Mouse (Mus musculus): ENCODE results near the gene Ackr4. TPM values are rescaled to one million over a fixed set of nuclear protein-coding genes. Genes with fewer than 3 reads are reported as not detected.

Gene Ackr4
- polyA plus RNA-seq, 1 experiment from 2014 or later = 0.52 TPM

- H3K9me3 ChIP-seq (ENCODE audit: control insufficient read depth, low read length) = no peaks in the 10 kb centered on the region
- H3K36me3 ChIP-seq (ENCODE audit: control insufficient read depth, insufficient read depth, low read length) = no peaks in the 10 kb centered on the region
- H3K27me3 ChIP-seq (ENCODE audit: control insufficient read depth, insufficient read depth, low read length) = no peaks in the 10 kb centered on the region
- no peaks in the 10 kb centered on the region for H3K4me1 ChIP-seq (ENCODE audit: control insufficient read depth, insufficient read depth, low read length)
- no peak overlapping the region for H3K27ac ChIP-seq (ENCODE audit: low read depth, low read length)
- no peak overlapping the region for H3K4me3 ChIP-seq (ENCODE audit: low read depth, low read length)
- no peak overlapping the region for H3K9ac ChIP-seq (ENCODE audit: low read length)
- WGBS = 100% methylated on average over 1 of the region's 1 CpGs
- DNase-seq (ENCODE audit: low spot score) = no peak
- ATAC-seq (ENCODE audit: insufficient read depth, low FRiP score, low TSS enrichment) = no peak
- H3K4me2 ChIP-seq (ENCODE audit: low read depth) = no peak overlapping the region
These were observed 48.0 kb downstream of the Ackr4 start for GRCm38 (mm10) chr9:104078780-104079179.

GRCm38 (mm10) chr9:104075808-104076207 is 50.9 kb downstream of the Ackr4 start:
- Histone ChIP-seq H3K36me3 (ENCODE audit: control insufficient read depth, insufficient read depth, low read length) (no peaks in the 10 kb centered on the region), H3K4me2 (ENCODE audit: low read depth) (no peak overlapping the region)
- 61% methylated on average over 2 of the region's 2 CpGs for WGBS

GRCm38 (mm10) chr9:104070863-104071604 is 55.7 kb downstream of the Ackr4 start:
- Histone ChIP-seq H3K4me1 (ENCODE audit: control insufficient read depth, insufficient read depth, low read length) (no peaks in the 10 kb centered on the region), H3K4me2 (ENCODE audit: low read depth) (no peak overlapping the region), H3K4me3 (ENCODE audit: low read depth, low read length) (no peak overlapping the region), H3K9ac (ENCODE audit: low read length) (no peak overlapping the region), H3K36me3 (ENCODE audit: control insufficient read depth, insufficient read depth, low read length) (no peaks in the 10 kb centered on the region), H3K9me3 (ENCODE audit: control insufficient read depth, low read length) (no peaks in the 10 kb centered on the region), H3K27me3 (ENCODE audit: control insufficient read depth, insufficient read depth, low read length) (no peaks in the 10 kb centered on the region), H3K27ac (ENCODE audit: low read depth, low read length) (no peak overlapping the region)
- no peak for DNase-seq (ENCODE audit: low spot score)
- WGBS = 80% methylated on average over 8 of the region's 8 CpGs
- no peak for ATAC-seq (ENCODE audit: insufficient read depth, low FRiP score, low TSS enrichment)

More at GRCm38 (mm10) chr9:104075808-104076207, 50.9 kb downstream of the Ackr4 start:
- Histone ChIP-seq H3K27me3 (ENCODE audit: control insufficient read depth, insufficient read depth, low read length) (no peaks in the 10 kb centered on the region), H3K9me3 (ENCODE audit: control insufficient read depth, low read length) (no peaks in the 10 kb centered on the region), H3K4me1 (ENCODE audit: control insufficient read depth, insufficient read depth, low read length) (no peaks in the 10 kb centered on the region), H3K27ac (ENCODE audit: low read depth, low read length) (no peak overlapping the region), H3K4me3 (ENCODE audit: low read depth, low read length) (no peak overlapping the region), H3K9ac (ENCODE audit: low read length) (no peak overlapping the region)
- ATAC-seq (ENCODE audit: insufficient read depth, low FRiP score, low TSS enrichment) (no peak), DNase-seq (ENCODE audit: low spot score) (no peak)

GRCm38 (mm10) chr9:104070241-104070640 is 56.5 kb downstream of the Ackr4 start:
- Histone ChIP-seq H3K4me2 (ENCODE audit: low read depth) (no peak overlapping the region), H3K4me3 (ENCODE audit: low read depth, low read length) (no peak overlapping the region), H3K27me3 (ENCODE audit: control insufficient read depth, insufficient read depth, low read length) (no peaks in the 10 kb centered on the region), H3K27ac (ENCODE audit: low read depth, low read length) (no peak overlapping the region), H3K36me3 (ENCODE audit: control insufficient read depth, insufficient read depth, low read length) (no peaks in the 10 kb centered on the region), H3K9ac (ENCODE audit: low read length) (no peak overlapping the region), H3K9me3 (ENCODE audit: control insufficient read depth, low read length) (no peaks in the 10 kb centered on the region), H3K4me1 (ENCODE audit: control insufficient read depth, insufficient read depth, low read length) (no peaks in the 10 kb centered on the region)
- WGBS = 88% methylated on average over 4 of the region's 4 CpGs
- no peak for DNase-seq (ENCODE audit: low spot score)
- ATAC-seq (ENCODE audit: insufficient read depth, low FRiP score, low TSS enrichment) = no peak

GRCm38 (mm10) chr9:104064571-104064970 is 62.2 kb downstream of the Ackr4 start:
- no peak overlapping the region for H3K4me3 ChIP-seq (ENCODE audit: low read depth, low read length)
- no peaks in the 10 kb centered on the region for H3K36me3 ChIP-seq (ENCODE audit: control insufficient read depth, insufficient read depth, low read length)
- no peaks in the 10 kb centered on the region for H3K9me3 ChIP-seq (ENCODE audit: control insufficient read depth, low read length)
- no peak overlapping the region for H3K4me2 ChIP-seq (ENCODE audit: low read depth)
- H3K27ac ChIP-seq (ENCODE audit: low read depth, low read length) = no peak overlapping the region
- 38% methylated on average over 1 of the region's 1 CpGs for WGBS
- H3K9ac ChIP-seq (ENCODE audit: low read length) = no peak overlapping the region
- peaks cover 11% of the 10 kb centered on the region for H3K4me1 ChIP-seq (ENCODE audit: control insufficient read depth, insufficient read depth, low read length)
- no peak for DNase-seq (ENCODE audit: low spot score)
- no peaks in the 10 kb centered on the region for H3K27me3 ChIP-seq (ENCODE audit: control insufficient read depth, insufficient read depth, low read length)
- ATAC-seq (ENCODE audit: insufficient read depth, low FRiP score, low TSS enrichment) = no peak

- Histone ChIP-seq H3K4me1 (ENCODE audit: control insufficient read depth, insufficient read depth, low read length) (peaks cover 11% of the 10 kb centered on the region), H3K27me3 (ENCODE audit: control insufficient read depth, insufficient read depth, low read length) (no peaks in the 10 kb centered on the region), H3K9ac (ENCODE audit: low read length) (peak within 1 kb of the TSS; percentile 57), H3K4me2 (ENCODE audit: low read depth) (peak within 1 kb of the TSS; percentile 77), H3K9me3 (ENCODE audit: control insufficient read depth, low read length) (no peaks in the 10 kb centered on the region), H3K36me3 (ENCODE audit: control insufficient read depth, insufficient read depth, low read length) (no peaks in the 10 kb centered on the region), H3K27ac (ENCODE audit: low read depth, low read length) (no peak within 1 kb of the TSS), H3K4me3 (ENCODE audit: low read depth, low read length) (peak within 1 kb of the TSS; percentile 83)
- whole genome bisulfite sequencing = 0% methylated on average over 27 of the region's 30 CpGs
- ATAC-seq (ENCODE audit: insufficient read depth, low FRiP score, low TSS enrichment) = peak; percentile 95
- peak; percentile 89 for DNase-seq (ENCODE audit: low spot score)
These were observed 63.3 kb downstream of the Ackr4 start, which contains the start of gene Acad11 for GRCm38 (mm10) chr9:104063244-104063961. TSS of gene Acad11 (plus strand) at chr9:104063377.

- H3K27ac ChIP-seq (ENCODE audit: low read depth, low read length) = no peak within 1 kb of the TSS
- H3K9ac ChIP-seq (ENCODE audit: low read length) = peak within 1 kb of the TSS; percentile 57
- no peaks in the 10 kb centered on the region for H3K9me3 ChIP-seq (ENCODE audit: control insufficient read depth, low read length)
- no peaks in the 10 kb centered on the region for H3K27me3 ChIP-seq (ENCODE audit: control insufficient read depth, insufficient read depth, low read length)
- ATAC-seq (ENCODE audit: insufficient read depth, low FRiP score, low TSS enrichment) = peak; percentile 84
- peak within 1 kb of the TSS; percentile 83 for H3K4me3 ChIP-seq (ENCODE audit: low read depth, low read length)
- peaks cover 2% of the 10 kb centered on the region for H3K36me3 ChIP-seq (ENCODE audit: control insufficient read depth, insufficient read depth, low read length)
- WGBS = under 1% methylated on average over 59 of the region's 59 CpGs
- H3K4me2 ChIP-seq (ENCODE audit: low read depth) = peak within 1 kb of the TSS; percentile 77
- DNase-seq (ENCODE audit: low spot score) = no peak
- H3K4me1 ChIP-seq (ENCODE audit: control insufficient read depth, insufficient read depth, low read length) = peaks cover 11% of the 10 kb centered on the region
These were observed 64.1 kb downstream of the Ackr4 start, which contains the start of gene Uba5 for GRCm38 (mm10) chr9:104062430-104063243. TSS of gene Uba5 (minus strand) at chr9:104063134.

- Histone ChIP-seq H3K27me3 (ENCODE audit: control insufficient read depth, insufficient read depth, low read length) (no peaks in the 10 kb centered on the region), H3K9ac (ENCODE audit: low read length) (no peak overlapping the region), H3K4me3 (ENCODE audit: low read depth, low read length) (no peak overlapping the region), H3K27ac (ENCODE audit: low read depth, low read length) (no peak overlapping the region), H3K36me3 (ENCODE audit: control insufficient read depth, insufficient read depth, low read length) (peaks cover 13% of the 10 kb centered on the region), H3K4me2 (ENCODE audit: low read depth) (no peak overlapping the region), H3K9me3 (ENCODE audit: control insufficient read depth, low read length) (no peaks in the 10 kb centered on the region), H3K4me1 (ENCODE audit: control insufficient read depth, insufficient read depth, low read length) (no peaks in the 10 kb centered on the region)
- ATAC-seq (ENCODE audit: insufficient read depth, low FRiP score, low TSS enrichment) (no peak), DNase-seq (ENCODE audit: low spot score) (no peak)
- 95% methylated on average over 6 of the region's 6 CpGs for WGBS
These were observed 75.7 kb downstream of the Ackr4 start for GRCm38 (mm10) chr9:104051028-104051427.

Data from neural tube, embryonic 11.5 days (tissue).